Mouse (Mus musculus) urinary bladder, postnatal 10 days (tissue): ENCODE data around the gene Tst.

ENCODE experiments used
- DNase-seq: peaks from one replicate; pipeline ENCODE4 v3.0.0; 2022; ENCODE audit warnings: low spot score

Tst gene

GRCm38 (mm10) chr15:78405517-78406211, at the start of gene Tst:
Tst (minus strand) TSS chr15:78405907.
- DNase-seq, result peak; percentile 59

- DNase-seq, result no peak
These were observed 49.5 kb upstream of the Tst start for GRCm38 (mm10) chr15:78455168-78455567.

- no peak for DNase-seq
These were observed 47.2 kb upstream of the Tst start for GRCm38 (mm10) chr15:78452929-78453328.

GRCm38 (mm10) chr15:78451201-78451600, 45.5 kb upstream of the Tst start:
- no peak for DNase-seq

- DNase-seq, result no peak
These were observed 44.7 kb upstream of the Tst start for GRCm38 (mm10) chr15:78450419-78450768.

GRCm38 (mm10) chr15:78449694-78450418, 44.1 kb upstream of the Tst start:
- no peak for DNase-seq

GRCm38 (mm10) chr15:78449131-78449530, 43.4 kb upstream of the Tst start:
- DNase-seq, result no peak

- DNase-seq, result peak; percentile 94
These were observed 42.2 kb upstream of the Tst start for GRCm38 (mm10) chr15:78447746-78448535.

- DNase-seq, result no peak
These were observed 41.4 kb upstream of the Tst start for GRCm38 (mm10) chr15:78447121-78447520.

GRCm38 (mm10) chr15:78443857-78444256, 38.1 kb upstream of the Tst start:
- DNase-seq, result no peak

- DNase-seq, result no peak
These were observed 36.5 kb upstream of the Tst start for GRCm38 (mm10) chr15:78442231-78442630.

GRCm38 (mm10) chr15:78438973-78439372, 33.3 kb upstream of the Tst start:
- no peak for DNase-seq

GRCm38 (mm10) chr15:78438505-78438904, 32.8 kb upstream of the Tst start:
- DNase-seq, result no peak

- no peak for DNase-seq
These were observed 32.3 kb upstream of the Tst start for GRCm38 (mm10) chr15:78438018-78438394.

- no peak for DNase-seq
These were observed 31.7 kb upstream of the Tst start for GRCm38 (mm10) chr15:78437237-78438017.

GRCm38 (mm10) chr15:78436380-78437192, 30.9 kb upstream of the Tst start:
- DNase-seq, result peak; percentile 54

GRCm38 (mm10) chr15:78435681-78436080, 30.0 kb upstream of the Tst start:
- DNase-seq, result no peak

- DNase-seq, result no peak
These were observed 29.3 kb upstream of the Tst start for GRCm38 (mm10) chr15:78434896-78435520.

- no peak for DNase-seq
These were observed 25.9 kb upstream of the Tst start for GRCm38 (mm10) chr15:78431541-78432121.

- no peak for DNase-seq
These were observed 25.2 kb upstream of the Tst start for GRCm38 (mm10) chr15:78430874-78431273.
